Mouse (Mus musculus) limb, embryonic 13.5 days (tissue): ENCODE results near the gene Prdm10. TPM values are rescaled to one million over a fixed set of nuclear protein-coding genes. Genes with fewer than 3 reads are reported as not detected.

Experiments used
- ATAC-seq: fragments of 200-750 bp; cut with Nextera tagmentation; 2 replicates; pipeline ENCODE4 v1.8.0; 2017; ENCODE audit warnings: low read depth, moderate number of reproducible peaks, moderate TSS enrichment; ENCODE audit not compliant: low FRiP score
- H3K27ac ChIP-seq: fragments of 300-500 bp; sonication (generic); 2 replicates; pipeline ENCODE4 v1.5.1; 2015; ENCODE audit warnings: inconsistent platforms, mild to moderate bottlenecking, moderate library complexity
- H3K27me3 ChIP-seq: fragments of 300-500 bp; sonication (generic); 2 replicates; pipeline ENCODE4 v1.6.1; 2015; ENCODE audit warnings: mild to moderate bottlenecking, inconsistent platforms
- H3K36me3 ChIP-seq: fragments of 300-500 bp; sonication (generic); 2 replicates; pipeline ENCODE4 v1.6.1; 2015; ENCODE audit warnings: inconsistent platforms, mild to moderate bottlenecking, moderate library complexity
- H3K4me1 ChIP-seq: fragments of 300-500 bp; sonication (generic); 2 replicates; pipeline ENCODE4 v1.6.1; 2015; ENCODE audit warnings: inconsistent platforms
- H3K4me2 ChIP-seq: fragments of 300-500 bp; sonication (generic); replicated peaks from 2 replicates; pipeline ENCODE4 v1.6.1; 2015; ENCODE audit warnings: inconsistent platforms, mild to moderate bottlenecking, moderate library complexity
- H3K4me3 ChIP-seq: fragments of 300-500 bp; sonication (generic); 2 replicates; pipeline ENCODE4 v1.5.1; 2015; ENCODE audit warnings: moderate library complexity, mild to moderate bottlenecking, inconsistent platforms
- H3K9ac ChIP-seq: fragments of 300-500 bp; sonication (generic); 2 replicates; pipeline ENCODE4 v1.6.1; 2015; ENCODE audit warnings: mild to moderate bottlenecking, inconsistent platforms
- H3K9me3 ChIP-seq: fragments of 300-500 bp; sonication (generic); 2 replicates; pipeline ENCODE4 v1.6.1; 2016; ENCODE audit warnings: inconsistent platforms
- WGBS: fragments of 180-500 bp; shearing (Covaris S2); methylation state at CpG from one replicate; pipeline ENCODE4 v1.1.7; 2015; 5-methylcytosine and 5-hydroxymethylcytosine counted together
- polyA plus RNA-seq: library from polyadenylated mRNA; unstranded; fragments of >200 nt; fragmentation: Nextera tagmentation; extraction: Ambion mirVana; gene quantifications from 2 replicates; pipeline ENCODE4 v1.2.1, GENCODE M21; 2015

Prdm10 gene
- polyA plus RNA-seq, 1 experiment from 2014 or later, result 5.2 TPM

DNA sequence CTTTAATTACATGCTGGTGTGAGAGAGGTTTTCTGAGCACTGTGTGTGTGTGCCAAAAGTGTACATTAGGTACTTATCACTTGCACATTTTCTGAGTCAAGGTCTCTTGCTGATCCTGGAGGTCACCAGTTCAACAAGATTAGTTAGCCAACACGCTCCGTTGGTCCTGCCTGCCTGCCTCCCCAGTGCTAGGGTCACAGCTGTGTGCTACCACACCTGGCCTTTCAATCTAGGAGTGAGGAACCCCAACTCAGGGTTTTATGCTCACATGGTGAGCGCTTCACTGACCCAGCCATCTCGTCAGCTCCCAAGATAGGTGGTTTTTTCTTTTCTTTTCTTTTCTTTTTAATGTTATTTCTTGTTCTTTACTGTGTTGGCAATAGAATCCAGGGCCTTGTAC, 11.6 kb downstream of the Prdm10 start:
- no peak overlapping the region for H3K4me2 ChIP-seq
- H3K36me3 ChIP-seq, result no peaks in the 10 kb centered on the region
- H3K4me1 ChIP-seq, result peaks cover 11% of the 10 kb centered on the region; the same call in 1 of the 2 replicates
- no peaks in the 10 kb centered on the region for H3K27me3 ChIP-seq
- H3K27ac ChIP-seq, result no peak overlapping the region
- H3K4me3 ChIP-seq, result no peak overlapping the region
- H3K9me3 ChIP-seq, result peaks cover 3% of the 10 kb centered on the region; the same call in 1 of the 2 replicates
- WGBS, result 63% methylated on average over 4 of the region's 4 CpGs
- H3K9ac ChIP-seq, result no peak overlapping the region
- ATAC-seq, result no peak

DNA sequence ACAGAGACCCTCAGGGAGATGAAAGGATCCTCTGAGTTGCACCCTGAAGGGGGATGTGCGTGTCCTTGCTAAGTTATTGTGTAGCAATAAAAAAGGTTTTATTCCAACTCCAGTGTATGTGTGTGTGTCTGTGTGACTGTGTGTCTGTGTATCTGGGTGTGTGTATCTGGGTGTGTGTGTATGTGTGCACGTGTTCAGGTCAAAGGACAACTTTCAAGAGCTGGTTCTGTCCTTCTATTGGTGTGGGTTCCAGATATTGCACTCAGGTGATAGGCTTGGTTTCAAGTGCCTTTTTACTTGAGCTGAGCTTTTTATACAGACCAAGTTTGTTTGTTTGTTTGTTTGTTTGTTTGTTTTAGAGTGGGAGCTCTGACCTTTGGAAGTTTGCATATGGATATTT, 12.9 kb downstream of the Prdm10 start:
- WGBS, result 74% methylated on average over 2 of the region's 2 CpGs
- Histone ChIP-seq H3K36me3 (no peaks in the 10 kb centered on the region), H3K27ac (no peak overlapping the region), H3K9me3 (no peaks in the 10 kb centered on the region), H3K4me3 (no peak overlapping the region), H3K9ac (no peak overlapping the region), H3K4me2 (no peak overlapping the region), H3K4me1 (peaks cover 11% of the 10 kb centered on the region; the same call in 1 of the 2 replicates), H3K27me3 (no peaks in the 10 kb centered on the region)
- no peak for ATAC-seq

DNA sequence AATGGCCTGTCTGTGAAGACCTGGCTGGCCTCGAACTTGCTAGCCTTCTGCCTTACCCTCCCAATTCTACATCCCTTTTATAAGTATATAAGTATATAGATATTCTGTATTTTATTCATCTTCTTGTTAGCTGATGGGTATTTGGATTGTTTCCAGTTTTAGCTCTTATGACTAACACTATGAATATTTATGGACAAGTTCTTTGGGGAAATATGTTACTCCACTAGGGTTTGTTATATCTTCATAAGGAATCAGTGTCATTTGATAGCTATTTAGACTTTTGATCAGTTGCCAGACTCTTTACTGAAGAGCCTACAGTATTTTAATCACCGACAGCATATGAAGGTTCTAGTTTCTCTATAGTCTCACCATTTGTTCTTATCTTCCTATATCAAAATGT, 15.0 kb downstream of the Prdm10 start:
- Histone ChIP-seq H3K4me3 (no peak overlapping the region), H3K27ac (no peak overlapping the region), H3K9ac (no peak overlapping the region), H3K9me3 (no peaks in the 10 kb centered on the region), H3K4me1 (peaks cover 8% of the 10 kb centered on the region; the same call in 1 of the 2 replicates), H3K36me3 (no peaks in the 10 kb centered on the region), H3K27me3 (no peaks in the 10 kb centered on the region), H3K4me2 (no peak overlapping the region)
- no peak for ATAC-seq
- 80% methylated on average over 2 of the region's 2 CpGs for WGBS

DNA sequence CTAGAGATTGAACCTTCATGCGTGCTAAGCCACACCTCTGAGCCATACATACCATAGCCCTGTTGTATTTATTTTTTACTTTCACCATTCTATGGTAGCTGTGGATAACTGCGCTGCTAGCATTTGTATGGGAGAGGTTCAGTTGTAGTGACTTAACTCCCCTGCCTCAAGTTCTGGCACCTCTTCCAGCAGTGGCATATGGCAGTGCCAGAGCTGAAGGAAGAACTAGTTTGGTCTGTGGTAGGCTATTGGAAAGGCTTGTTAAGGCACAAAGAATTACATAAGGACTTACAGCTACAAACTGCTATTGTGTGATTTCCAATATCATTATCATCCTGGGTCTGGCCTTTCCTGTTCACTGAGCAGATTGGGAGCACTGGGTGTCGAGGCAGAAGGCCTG, 16.0 kb downstream of the Prdm10 start:
- no peak for ATAC-seq
- Histone ChIP-seq H3K4me3 (no peak overlapping the region), H3K4me2 (no peak overlapping the region), H3K27me3 (no peaks in the 10 kb centered on the region), H3K9ac (no peak overlapping the region), H3K27ac (no peak overlapping the region), H3K36me3 (no peaks in the 10 kb centered on the region), H3K4me1 (peaks cover 4% of the 10 kb centered on the region; the same call in 1 of the 2 replicates), H3K9me3 (no peaks in the 10 kb centered on the region)
- 92% methylated on average over 3 of the region's 3 CpGs for WGBS

DNA sequence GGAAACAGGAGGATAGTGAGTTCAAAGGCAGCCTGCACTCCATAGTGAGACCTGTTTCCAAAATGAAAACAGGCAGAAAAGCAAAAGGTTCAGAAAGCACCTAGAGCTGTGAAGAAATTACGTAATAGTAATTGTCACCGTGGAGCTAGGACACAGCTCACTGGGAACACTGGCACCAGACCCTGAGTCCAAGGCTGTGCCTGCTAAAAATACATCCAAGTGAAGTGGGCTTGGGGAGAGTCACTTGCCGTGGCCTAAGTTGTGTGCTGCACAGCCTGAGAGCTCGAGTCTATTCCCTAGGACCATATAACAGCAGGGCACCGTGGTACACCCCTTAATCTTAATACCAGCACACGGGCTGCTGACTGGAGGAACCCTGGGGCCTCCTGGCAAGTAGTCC, 18.4 kb downstream of the Prdm10 start:
- WGBS, result 67% methylated on average over 6 of the region's 6 CpGs
- Histone ChIP-seq H3K36me3 (no peaks in the 10 kb centered on the region), H3K9ac (no peak overlapping the region), H3K27ac (no peak overlapping the region), H3K4me3 (no peak overlapping the region), H3K4me2 (no peak overlapping the region), H3K27me3 (no peaks in the 10 kb centered on the region), H3K9me3 (no peaks in the 10 kb centered on the region), H3K4me1 (no peaks in the 10 kb centered on the region)
- ATAC-seq, result no peak

DNA sequence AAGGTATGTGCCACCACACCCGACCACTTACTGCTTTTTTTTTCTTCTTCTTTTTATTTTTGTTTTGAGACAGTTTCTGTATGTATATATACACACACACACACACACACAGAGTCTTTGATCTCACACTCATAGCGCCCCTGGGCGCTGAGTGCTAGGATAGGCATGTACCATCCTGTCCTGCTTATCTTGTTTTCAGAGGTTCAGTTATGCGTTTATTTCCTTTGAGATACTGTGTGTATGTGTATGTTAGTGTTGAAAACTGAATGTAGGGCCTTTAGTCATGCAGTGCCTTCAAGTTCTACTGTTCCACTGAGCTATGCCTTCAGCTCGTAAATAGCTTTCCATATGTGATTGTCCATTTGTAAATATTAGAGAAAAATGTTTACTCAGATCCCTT, 20.2 kb downstream of the Prdm10 start:
- H3K4me2 ChIP-seq, result no peak overlapping the region
- H3K9ac ChIP-seq, result no peak overlapping the region
- H3K27ac ChIP-seq, result no peak overlapping the region
- 90% methylated on average over 5 of the region's 5 CpGs for WGBS
- H3K27me3 ChIP-seq, result no peaks in the 10 kb centered on the region
- no peaks in the 10 kb centered on the region for H3K9me3 ChIP-seq
- no peak overlapping the region for H3K4me3 ChIP-seq
- no peaks in the 10 kb centered on the region for H3K4me1 ChIP-seq
- H3K36me3 ChIP-seq, result no peaks in the 10 kb centered on the region
- ATAC-seq, result no peak

DNA sequence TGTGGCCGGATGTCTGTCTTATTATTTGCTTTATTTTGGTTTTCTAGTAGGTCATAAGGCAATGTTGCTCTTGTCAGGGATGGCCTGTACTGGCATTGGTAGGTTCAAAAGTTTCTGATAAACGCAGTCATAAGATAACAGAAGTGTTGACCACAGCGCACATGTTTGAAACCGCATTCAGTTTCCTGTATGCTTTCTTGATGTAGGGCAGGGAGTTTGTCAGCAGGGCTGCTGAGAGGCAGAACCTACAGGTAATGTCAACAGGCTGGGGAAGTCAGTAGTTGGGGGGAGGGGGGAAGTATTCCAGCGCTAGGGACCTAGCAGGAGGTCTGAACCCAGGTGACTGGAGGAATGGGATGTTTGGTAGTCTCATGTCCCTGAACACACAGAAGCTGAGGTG, 20.8 kb downstream of the Prdm10 start:
- 73% methylated on average over 5 of the region's 5 CpGs for WGBS
- Histone ChIP-seq H3K27me3 (no peaks in the 10 kb centered on the region), H3K9me3 (no peaks in the 10 kb centered on the region), H3K4me3 (no peak overlapping the region), H3K4me1 (no peaks in the 10 kb centered on the region), H3K4me2 (no peak overlapping the region), H3K27ac (no peak overlapping the region), H3K9ac (no peak overlapping the region), H3K36me3 (no peaks in the 10 kb centered on the region)
- ATAC-seq, result no peak

DNA sequence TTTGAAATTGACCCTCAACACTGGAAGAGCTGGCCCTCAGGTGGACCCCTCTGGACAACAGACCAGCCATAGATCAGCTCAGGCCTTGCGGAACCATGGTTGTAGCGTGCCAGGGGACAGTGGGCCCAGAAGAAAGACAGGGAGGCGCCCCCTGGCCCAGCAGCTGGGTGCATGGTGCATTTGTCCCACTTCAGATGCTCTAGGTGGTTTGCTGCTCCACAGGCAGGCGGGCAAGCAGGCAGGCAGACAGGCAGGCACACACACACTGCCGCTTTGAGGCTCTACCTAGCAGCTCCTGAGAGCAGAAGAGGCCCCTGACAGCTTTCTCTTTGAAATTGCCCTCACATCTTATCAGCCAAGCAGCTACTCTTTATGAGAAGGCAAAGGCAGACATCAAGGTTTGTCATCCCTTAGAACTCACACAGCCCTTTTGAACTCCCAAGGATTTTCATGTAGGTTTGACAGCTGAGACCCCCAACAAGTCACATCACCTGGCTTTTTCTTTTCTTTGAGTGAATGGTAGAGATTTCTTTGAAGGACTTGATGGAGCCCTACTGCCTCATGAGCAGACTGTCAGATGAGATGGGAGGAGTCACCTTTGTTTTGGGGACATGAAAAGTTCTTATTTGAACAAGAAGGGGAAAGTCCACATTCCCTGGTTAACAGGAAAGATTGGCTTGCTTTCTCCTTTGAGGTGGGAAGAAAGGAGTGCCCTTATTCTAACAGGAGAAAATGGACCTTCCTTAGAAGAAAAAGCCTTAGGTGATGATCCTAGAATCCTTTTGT, 21.4 kb downstream of the Prdm10 start:
- H3K4me1 ChIP-seq, result no peaks in the 10 kb centered on the region
- no peak for ATAC-seq
- H3K9me3 ChIP-seq, result no peaks in the 10 kb centered on the region
- WGBS, result 75% methylated on average over 5 of the region's 5 CpGs
- H3K27me3 ChIP-seq, result no peaks in the 10 kb centered on the region
- H3K9ac ChIP-seq, result no peak overlapping the region
- no peak overlapping the region for H3K4me3 ChIP-seq
- no peak overlapping the region for H3K4me2 ChIP-seq
- no peaks in the 10 kb centered on the region for H3K36me3 ChIP-seq
- no peak overlapping the region for H3K27ac ChIP-seq

DNA sequence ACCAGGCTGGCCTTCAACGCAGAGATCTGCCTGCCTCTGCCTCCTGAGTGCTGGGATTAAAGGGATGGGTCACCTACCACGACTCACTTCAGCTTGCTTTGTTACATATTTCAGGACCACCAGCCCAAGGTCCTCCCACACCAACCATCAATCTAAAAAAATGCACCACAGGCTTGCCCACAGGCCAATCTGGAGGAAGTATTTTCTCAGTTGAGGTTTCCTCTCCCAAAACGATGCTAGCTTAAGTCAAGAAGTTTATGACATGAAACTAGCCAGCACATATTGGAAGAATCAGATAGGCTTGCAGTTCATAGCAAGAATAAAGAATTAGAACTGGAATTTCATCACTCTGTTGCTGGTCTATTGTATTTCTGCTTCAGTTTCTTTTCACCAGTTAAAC, 24.0 kb downstream of the Prdm10 start:
- WGBS, result 80% methylated on average over 3 of the region's 3 CpGs
- no peaks in the 10 kb centered on the region for H3K9me3 ChIP-seq
- no peak for ATAC-seq

DNA sequence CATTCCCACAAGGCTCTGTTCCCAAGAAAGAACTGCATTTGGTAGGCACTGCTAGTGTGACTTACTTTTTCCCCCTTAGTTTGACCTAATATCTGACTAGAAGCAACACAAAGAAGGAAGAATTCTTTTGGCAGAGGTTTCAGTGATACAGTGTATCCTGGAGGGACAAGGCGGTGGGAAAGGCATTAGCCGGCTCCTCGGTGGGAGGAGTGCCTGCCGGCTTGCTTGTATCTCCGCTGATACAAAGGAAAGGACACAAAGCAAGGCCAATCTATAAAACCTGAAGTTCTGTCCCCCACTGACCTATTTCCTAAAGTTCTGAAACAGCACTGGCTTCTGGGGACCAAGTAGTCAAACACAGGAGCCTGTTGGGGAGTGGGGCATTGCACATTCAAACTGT, 24.8 kb downstream of the Prdm10 start:
- 89% methylated on average over 5 of the region's 5 CpGs for WGBS

More for the DNA sequence above, 24.0 kb downstream of the Prdm10 start:
- Histone ChIP-seq H3K9ac (no peak overlapping the region), H3K36me3 (no peaks in the 10 kb centered on the region), H3K4me3 (no peak overlapping the region), H3K27me3 (no peaks in the 10 kb centered on the region), H3K27ac (no peak overlapping the region), H3K4me2 (no peak overlapping the region), H3K4me1 (no peaks in the 10 kb centered on the region)

DNA sequence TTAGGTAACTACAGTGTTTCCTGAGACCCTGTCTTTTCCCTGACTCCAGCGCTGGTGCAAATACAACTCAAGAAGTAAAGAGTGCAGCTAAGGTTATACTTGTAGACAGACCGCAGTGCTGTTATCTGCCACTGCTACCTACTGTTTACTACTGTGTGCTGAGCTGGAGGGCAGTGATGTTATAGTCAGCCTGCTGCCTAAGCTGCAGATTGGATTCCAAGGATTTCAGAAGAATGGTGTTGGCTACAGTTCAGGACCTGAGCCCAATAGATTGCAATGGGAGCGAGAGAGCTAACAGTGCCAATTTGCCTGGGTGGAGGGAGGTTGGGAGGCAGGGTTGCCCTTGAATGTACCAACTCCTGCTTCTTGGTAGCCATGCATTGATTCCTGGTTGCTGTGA, 25.5 kb downstream of the Prdm10 start:
- Histone ChIP-seq H3K27ac (no peak overlapping the region), H3K4me2 (no peak overlapping the region), H3K36me3 (no peaks in the 10 kb centered on the region), H3K9ac (no peak overlapping the region), H3K4me1 (no peaks in the 10 kb centered on the region), H3K27me3 (no peaks in the 10 kb centered on the region), H3K9me3 (no peaks in the 10 kb centered on the region), H3K4me3 (no peak overlapping the region)
- WGBS, result 90% methylated on average over 3 of the region's 3 CpGs
- no peak for ATAC-seq

More for the DNA sequence above, 24.8 kb downstream of the Prdm10 start:
- ATAC-seq, result no peak
- no peak overlapping the region for H3K27ac ChIP-seq
- no peak overlapping the region for H3K4me3 ChIP-seq
- no peaks in the 10 kb centered on the region for H3K4me1 ChIP-seq
- H3K27me3 ChIP-seq, result no peaks in the 10 kb centered on the region
- no peaks in the 10 kb centered on the region for H3K9me3 ChIP-seq
- H3K9ac ChIP-seq, result no peak overlapping the region
- H3K36me3 ChIP-seq, result no peaks in the 10 kb centered on the region
- no peak overlapping the region for H3K4me2 ChIP-seq

DNA sequence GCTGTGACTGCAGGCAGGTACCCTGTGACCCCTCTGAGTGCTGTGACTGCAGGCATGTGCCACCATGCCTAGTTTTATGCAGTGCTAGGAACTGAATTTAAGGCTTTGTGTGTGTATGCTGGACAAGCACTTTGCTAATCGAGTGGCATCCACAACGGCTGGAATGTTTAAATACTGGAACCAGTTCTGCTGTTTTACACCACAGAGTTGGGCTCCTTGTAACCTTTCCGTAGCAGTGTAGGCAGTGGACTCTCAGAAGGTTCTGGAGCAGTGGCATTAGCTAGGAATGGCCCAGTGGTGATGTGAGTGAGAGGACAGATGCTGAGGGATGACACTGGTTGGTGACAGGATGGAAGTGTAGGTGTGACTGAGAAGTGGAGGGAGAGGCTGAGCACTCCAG, 26.9 kb downstream of the Prdm10 start:
- ATAC-seq, result no peak
- WGBS, result 89% methylated on average over 3 of the region's 3 CpGs
- H3K9me3 ChIP-seq, result peaks cover 2% of the 10 kb centered on the region; the same call in 1 of the 2 replicates
- no peaks in the 10 kb centered on the region for H3K4me1 ChIP-seq
- H3K4me3 ChIP-seq, result no peak overlapping the region
- H3K27me3 ChIP-seq, result no peaks in the 10 kb centered on the region
- no peaks in the 10 kb centered on the region for H3K36me3 ChIP-seq
- H3K9ac ChIP-seq, result no peak overlapping the region
- no peak overlapping the region for H3K27ac ChIP-seq
- H3K4me2 ChIP-seq, result no peak overlapping the region

DNA sequence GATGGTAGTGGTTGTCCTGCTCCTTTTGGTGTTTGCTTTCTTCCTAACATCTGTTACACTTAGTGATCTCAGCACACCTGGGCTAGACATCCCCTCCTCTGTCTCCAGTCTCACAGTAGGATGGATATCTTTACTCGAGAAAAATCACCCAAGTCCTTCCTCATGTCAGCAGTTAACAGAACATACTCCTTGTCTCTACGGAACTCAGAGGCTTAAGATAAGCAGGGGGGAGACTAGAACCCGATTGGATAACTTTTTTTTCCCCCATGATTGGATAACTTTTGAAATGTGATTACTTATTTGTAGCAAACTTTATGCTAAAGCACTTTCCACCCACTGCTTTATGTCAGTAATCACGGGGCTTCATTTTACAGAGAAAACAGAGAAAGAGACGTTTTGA, 28.7 kb downstream of the Prdm10 start:
- no peak overlapping the region; the same call in 1 of the 2 replicates for H3K9ac ChIP-seq
- H3K36me3 ChIP-seq, result no peaks in the 10 kb centered on the region; the same call in 1 of the 2 replicates
- no peak overlapping the region for H3K4me2 ChIP-seq
- ATAC-seq, result no peak
- 70% methylated on average over 5 of the region's 5 CpGs for WGBS
- H3K27ac ChIP-seq, result no peak overlapping the region
- H3K9me3 ChIP-seq, result peaks cover 4% of the 10 kb centered on the region; the same call in 1 of the 2 replicates
- H3K4me1 ChIP-seq, result no peaks in the 10 kb centered on the region
- H3K4me3 ChIP-seq, result no peak overlapping the region
- H3K27me3 ChIP-seq, result no peaks in the 10 kb centered on the region
